Comparison of ENCODE assay signal across 9 mouse cellular contexts in the genomic region with DNA sequence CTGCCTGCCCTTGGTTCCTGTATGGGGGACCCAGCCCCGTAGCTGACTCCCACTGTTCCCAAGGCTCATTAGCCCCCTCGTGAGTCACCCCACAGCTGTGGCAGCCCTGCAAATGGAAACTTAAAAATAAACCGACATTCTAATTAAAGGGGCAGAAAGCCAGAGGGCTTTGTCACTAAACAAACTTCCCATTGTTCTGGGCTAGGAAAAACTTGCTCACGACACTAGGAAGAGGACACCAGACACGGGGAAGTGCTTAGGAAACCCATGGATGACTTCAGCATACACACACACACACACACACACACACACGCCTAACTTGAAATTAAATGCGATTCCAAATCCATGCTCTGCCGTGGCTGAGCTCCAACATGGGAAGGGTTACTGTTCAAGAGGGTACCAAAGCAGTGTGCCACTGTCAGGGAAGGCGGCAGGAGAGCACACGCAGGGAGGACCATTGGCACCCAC. TPM values are rescaled to one million over a fixed set of nuclear protein-coding genes. Genes with fewer than 3 reads are reported as not detected.
DNase-seq lines count a peak whose midpoint lies in the region; ATAC-seq and TF ChIP-seq lines count a peak whose summit lies in the region.
"Had no signal": no experiment of that assay in that cellular context is flagged by ENCODE, and none has a peak within 500 bp of the region (broad histone marks: within the 10 kb centered on the region; RNA-seq: fewer than 3 reads in every experiment).

No protein-coding gene starts in this region.

- no peaks in the 10 kb centered on the region for H3K27me3 ChIP-seq in forebrain, postnatal 0 days (ENCODE audit: insufficient read depth, low read length)
- H3K27me3 ChIP-seq in forebrain, embryonic 14.5 days (replicated peaks; ENCODE audit: control insufficient read depth, insufficient read depth, low read length), result no peaks in the 10 kb centered on the region
- H3K27me3 ChIP-seq in neural tube, embryonic 13.5 days, result no peaks in the 10 kb centered on the region
- no peaks in the 10 kb centered on the region for H3K27me3 ChIP-seq in stomach, postnatal 0 days (ENCODE audit: control insufficient read depth, insufficient read depth, low read length)
- no peaks in the 10 kb centered on the region for H3K27me3 ChIP-seq in midbrain, embryonic 11.5 days (ENCODE audit: control insufficient read depth, insufficient read depth, low read length)

- no peaks in the 10 kb centered on the region for H3K9me3 ChIP-seq in forebrain, postnatal 0 days (ENCODE audit: low read length)
- no peaks in the 10 kb centered on the region for H3K9me3 ChIP-seq in forebrain, embryonic 14.5 days (replicated peaks; ENCODE audit: control insufficient read depth, low read length)
- H3K9me3 ChIP-seq in neural tube, embryonic 13.5 days, result no peaks in the 10 kb centered on the region
- no peaks in the 10 kb centered on the region for H3K9me3 ChIP-seq in stomach, postnatal 0 days (ENCODE audit: control insufficient read depth, low read length)
- H3K9me3 ChIP-seq in midbrain, embryonic 11.5 days (ENCODE audit: control insufficient read depth, low read length), result no peaks in the 10 kb centered on the region

- DNase-seq in forebrain, postnatal 0 days, result no peak
- DNase-seq in forebrain, embryonic 14.5 days (ENCODE audit: low spot score), result no peak
- DNase-seq in neural tube, embryonic 10.5 days (ENCODE audit: extremely low spot score, low spot score), result no peak
- DNase-seq in kidney, postnatal 14 days, result peak; percentile 26
- no peak for DNase-seq in stomach, postnatal 0 days (ENCODE audit: low spot score)
- DNase-seq in adrenal gland, adult 8-10 months, result no peak
- DNase-seq in midbrain, embryonic 11.5 days (ENCODE audit: low spot score, missing footprints), result no peak

- H3K4me1 ChIP-seq in forebrain, postnatal 0 days (ENCODE audit: insufficient read depth), result 0 out of 2 replicates have a peak, but pooled peaks cover 3% of the 10 kb centered on the region
- no peaks in the 10 kb centered on the region for H3K4me1 ChIP-seq in forebrain, embryonic 14.5 days (ENCODE audit: control insufficient read depth, insufficient read depth, low read length)
- peaks cover 10% of the 10 kb centered on the region for H3K4me1 ChIP-seq in neural tube, embryonic 13.5 days (replicated peaks)
- H3K4me1 ChIP-seq in stomach, postnatal 0 days (replicated peaks; ENCODE audit: control insufficient read depth, insufficient read depth), result no peaks in the 10 kb centered on the region
- no peaks in the 10 kb centered on the region for H3K4me1 ChIP-seq in midbrain, embryonic 11.5 days (ENCODE audit: control insufficient read depth, insufficient read depth, low read length)

- no peak overlapping the region for H3K4me2 ChIP-seq in forebrain, postnatal 0 days (ENCODE audit: low read depth)
- H3K4me2 ChIP-seq in forebrain, embryonic 14.5 days (ENCODE audit: low read length), result no peak overlapping the region
- no peak overlapping the region for H3K4me2 ChIP-seq in neural tube, embryonic 13.5 days
- H3K4me2 ChIP-seq in stomach, postnatal 0 days (replicated peaks; ENCODE audit: low read depth), result no peak overlapping the region
- no peak overlapping the region for H3K4me2 ChIP-seq in midbrain, embryonic 11.5 days

- no peak for TF ChIP-seq EP300 in stomach, postnatal 0 days (optimal IDR thresholded peaks at IDR 0.05)

- H3K4me3 ChIP-seq in forebrain, postnatal 0 days (ENCODE audit: low read depth, low read length), result no peak overlapping the region
- H3K4me3 ChIP-seq in forebrain, embryonic 14.5 days (ENCODE audit: low read depth, low read length), result no peak overlapping the region
- H3K4me3 ChIP-seq in neural tube, embryonic 13.5 days, result no peak overlapping the region
- no peak overlapping the region for H3K4me3 ChIP-seq in stomach, postnatal 0 days (ENCODE audit: low read depth, low read length)
- no peak overlapping the region for H3K4me3 ChIP-seq in midbrain, embryonic 11.5 days (ENCODE audit: low read depth, low read length)

- peaks cover 10% of the 10 kb centered on the region; the same call in 1 of the 2 replicates for H3K36me3 ChIP-seq in forebrain, postnatal 0 days (ENCODE audit: insufficient read depth)
- peaks cover 9% of the 10 kb centered on the region; the same call in 1 of the 2 replicates for H3K36me3 ChIP-seq in forebrain, embryonic 14.5 days (ENCODE audit: control insufficient read depth, insufficient read depth, low read length)
- H3K36me3 ChIP-seq in neural tube, embryonic 13.5 days, result peaks cover 18% of the 10 kb centered on the region
- H3K36me3 ChIP-seq in stomach, postnatal 0 days (ENCODE audit: control insufficient read depth, insufficient read depth, low read length), result peaks cover 4% of the 10 kb centered on the region; the same call in 1 of the 2 replicates
- H3K36me3 ChIP-seq in midbrain, embryonic 11.5 days (ENCODE audit: control insufficient read depth, insufficient read depth, low read length), result no peaks in the 10 kb centered on the region

- TF ChIP-seq CTCF in forebrain, postnatal 0 days (IDR thresholded peaks at IDR 0.05; ENCODE audit: low read depth), result no peak
- TF ChIP-seq CTCF in stomach, postnatal 0 days (IDR thresholded peaks at IDR 0.05; ENCODE audit: low read depth), result peak; percentile 24

- peak; percentile 61 for ATAC-seq in forebrain, postnatal 0 days
- no peak for ATAC-seq in forebrain, embryonic 14.5 days
- ATAC-seq in neural tube, embryonic 13.5 days (ENCODE audit: low read depth), result no peak
- no peak; the same call in 1 of the 2 replicates for ATAC-seq in stomach, postnatal 0 days (ENCODE audit: low FRiP score, low TSS enrichment)
- no peak for ATAC-seq in midbrain, embryonic 11.5 days (ENCODE audit: low FRiP score)

- 0 out of 2 replicates have a peak overlapping the region, but pooled peaks have one; percentile 29 for H3K27ac ChIP-seq in forebrain, postnatal 0 days (ENCODE audit: low read depth, low read length)
- no peak overlapping the region for H3K27ac ChIP-seq in forebrain, embryonic 14.5 days (ENCODE audit: low read depth, low read length)
- H3K27ac ChIP-seq in neural tube, embryonic 13.5 days (replicated peaks), result peak overlapping the region; percentile 9; the same call in 1 of the 2 replicates
- H3K27ac ChIP-seq in stomach, postnatal 0 days (replicated peaks), result no peak overlapping the region
- H3K27ac ChIP-seq in midbrain, embryonic 11.5 days (ENCODE audit: low read depth, low read length), result no peak overlapping the region

- WGBS in forebrain, postnatal 0 days, result 27% methylated on average over 10 of the region's 10 CpGs
- 44% methylated on average over 10 of the region's 10 CpGs for WGBS in forebrain, embryonic 14.5 days
- WGBS in neural tube, embryonic 13.5 days, result 58% methylated on average over 10 of the region's 10 CpGs
- WGBS in stomach, postnatal 0 days, result 37% methylated on average over 10 of the region's 10 CpGs
- WGBS in midbrain, embryonic 11.5 days, result 69% methylated on average over 10 of the region's 10 CpGs

- no peak overlapping the region for H3K9ac ChIP-seq in forebrain, postnatal 0 days
- H3K9ac ChIP-seq in forebrain, embryonic 14.5 days (ENCODE audit: low read length), result no peak overlapping the region
- no peak overlapping the region for H3K9ac ChIP-seq in neural tube, embryonic 13.5 days
- H3K9ac ChIP-seq in stomach, postnatal 0 days (ENCODE audit: low read length), result no peak overlapping the region
- no peak overlapping the region for H3K9ac ChIP-seq in midbrain, embryonic 11.5 days (ENCODE audit: low read length)

RNA-seq across cellular contexts. Expression of a gene that starts 52.7 kb away (rescaled TPM):
- total RNA-seq in forebrain, postnatal 0 days (2014; rRNA removed), result 0.14 and 0.31 TPM in 2 replicates
- polyA plus RNA-seq in forebrain, postnatal 0 days (2015; fragmentation: Nextera tagmentation; extraction: Ambion mirVana), result not detected in 2 replicates
- not detected in 2 replicates for polyA plus RNA-seq in forebrain, embryonic 14.5 days (2014; fragmentation: Nextera tagmentation; extraction: Ambion mirVana)
- not detected in 2 replicates for polyA plus RNA-seq in neural tube, embryonic 13.5 days (2015; fragmentation: Nextera tagmentation; extraction: Ambion mirVana)
- not detected in 2 replicates for polyA plus RNA-seq in stomach, postnatal 0 days (2015; fragmentation: Nextera tagmentation; extraction: Ambion mirVana)
- not detected for total RNA-seq in adrenal gland, adult 8-10 months (2022)
- not detected in 2 replicates for polyA plus RNA-seq in midbrain, embryonic 11.5 days (2014; fragmentation: Nextera tagmentation; extraction: Ambion mirVana)
- total RNA-seq: left cerebral cortex, postnatal 36 days had no signal

Comparison
In these comparisons a context has a peak if more than half of its experiments do, and no peak if none do; other contexts are left out.
1. H3K27ac ChIP-seq: peak in forebrain, postnatal 0 days (single experiment) and neural tube, embryonic 13.5 days (single experiment); none in forebrain, embryonic 14.5 days (single experiment), stomach, postnatal 0 days (single experiment) and midbrain, embryonic 11.5 days (single experiment).